In genomic region chr13:106935871-106936255, GRCm38 (mm10) we compare ENCODE assay signal across 8 mouse cellular contexts. TPM values are rescaled to one million over a fixed set of nuclear protein-coding genes. Genes with fewer than 3 reads are reported as not detected.
A peak's percentile ranks its signal among the peaks of the same experiment; 100 is the strongest.
DNase-seq lines count a peak whose midpoint lies in the region; ATAC-seq and TF ChIP-seq lines count a peak whose summit lies in the region.

No protein-coding gene starts in this region.

- ATAC-seq in liver, embryonic 11.5 days (replicated peaks; ENCODE audit: low FRiP score), result no peak
- no peak for ATAC-seq in stomach, embryonic 15.5 days (ENCODE audit: insufficient read depth, low FRiP score, low read depth)

- no peaks in the 10 kb centered on the region for H3K27me3 ChIP-seq in cerebellum, adult 2 months (ENCODE audit: control insufficient read depth, insufficient read depth, low read length)
- no peaks in the 10 kb centered on the region for H3K27me3 ChIP-seq in spleen, adult 2 months (ENCODE audit: control insufficient read depth, insufficient read depth, low read length)
- H3K27me3 ChIP-seq in liver, embryonic 11.5 days (replicated peaks; ENCODE audit: control insufficient read depth, insufficient read depth, low read length), result no peaks in the 10 kb centered on the region
- H3K27me3 ChIP-seq in stomach, embryonic 15.5 days (replicated peaks), result no peaks in the 10 kb centered on the region

- no peaks in the 10 kb centered on the region for H3K9me3 ChIP-seq in liver, embryonic 11.5 days (ENCODE audit: control insufficient read depth, low read length)
- H3K9me3 ChIP-seq in stomach, embryonic 15.5 days, result no peaks in the 10 kb centered on the region

- TF ChIP-seq CTCF in cerebellum, adult 2 months (IDR thresholded peaks at IDR 0.05; ENCODE audit: borderline replicate concordance, insufficient read depth, low read depth, low read length), result no peak
- TF ChIP-seq CTCF in spleen, adult 2 months (IDR thresholded peaks at IDR 0.05; ENCODE audit: extremely low read depth, insufficient read depth, insufficient read length, insufficient replicate concordance), result no peak

- no peaks in the 10 kb centered on the region for H3K4me1 ChIP-seq in cerebellum, adult 2 months (ENCODE audit: control insufficient read depth, insufficient read depth, low read length)
- H3K4me1 ChIP-seq in spleen, adult 2 months (ENCODE audit: control insufficient read depth, insufficient read depth, insufficient read length), result no peaks in the 10 kb centered on the region
- peaks cover 10% of the 10 kb centered on the region; the same call in 1 of the 2 replicates for H3K4me1 ChIP-seq in liver, embryonic 11.5 days (replicated peaks; ENCODE audit: control insufficient read depth, insufficient read depth, low read length)
- peaks cover 11% of the 10 kb centered on the region; the same call in 1 of the 2 replicates for H3K4me1 ChIP-seq in stomach, embryonic 15.5 days

- TF ChIP-seq POLR2A in cerebellum, adult 2 months (IDR thresholded peaks at IDR 0.05; ENCODE audit: borderline replicate concordance, insufficient read depth, low read length), result no peak
- TF ChIP-seq POLR2A in spleen, adult 2 months (IDR thresholded peaks at IDR 0.05; ENCODE audit: low read depth, low read length), result no peak

- WGBS in cerebellum, adult 2 months, result 4% methylated on average over 9 of the region's 9 CpGs
- 7% methylated on average over 9 of the region's 9 CpGs for WGBS in spleen, adult 2 months
- WGBS in liver, embryonic 11.5 days, result 5% methylated on average over 9 of the region's 9 CpGs
- WGBS in stomach, embryonic 15.5 days, result 7% methylated on average over 9 of the region's 9 CpGs

- DNase-seq in cerebellum, adult 2 months, result no peak
- no peak for DNase-seq in cerebellum, postnatal 36 days
- no peak for DNase-seq in spleen, adult 2 months (ENCODE audit: low read depth in 1 of 2, low spot score in 2 of 2)
- no peak for DNase-seq in spleen, postnatal 10 days (ENCODE audit: low spot score in 2 of 2)
- DNase-seq in liver, embryonic 11.5 days (ENCODE audit: low spot score), result no peak
- DNase-seq in adrenal gland, adult 2 months, result no peak
- no peak for DNase-seq in embryo, embryonic 9.5 days (ENCODE audit: extremely low spot score)

- H3K27ac ChIP-seq in cerebellum, adult 2 months (ENCODE audit: insufficient read depth, low read length), result no peak overlapping the region
- H3K27ac ChIP-seq in spleen, adult 2 months (ENCODE audit: insufficient read depth, low read length), result no peak overlapping the region
- peak overlapping the region; percentile 82 for H3K27ac ChIP-seq in liver, embryonic 11.5 days (ENCODE audit: low read depth, low read length)
- H3K27ac ChIP-seq in stomach, embryonic 15.5 days, result peak overlapping the region; percentile 55; the same call in 1 of the 2 replicates

- H3K4me3 ChIP-seq in cerebellum, adult 2 months (replicated peaks; ENCODE audit: insufficient read depth, low read depth, low read length), result peak overlapping the region; percentile 69
- H3K4me3 ChIP-seq in spleen, adult 2 months (ENCODE audit: extremely low read depth, insufficient read depth, insufficient read length), result peak overlapping the region; percentile 90
- H3K4me3 ChIP-seq in liver, embryonic 11.5 days (ENCODE audit: low read depth, low read length), result peak overlapping the region; percentile 95
- peak overlapping the region; percentile 88 for H3K4me3 ChIP-seq in stomach, embryonic 15.5 days (replicated peaks)

- H3K9ac ChIP-seq in liver, embryonic 11.5 days (ENCODE audit: low read depth, low read length), result peak overlapping the region; percentile 90
- H3K9ac ChIP-seq in stomach, embryonic 15.5 days, result peak overlapping the region; percentile 76; the same call in 1 of the 2 replicates

- H3K4me2 ChIP-seq in liver, embryonic 11.5 days, result peak overlapping the region; percentile 70
- H3K4me2 ChIP-seq in stomach, embryonic 15.5 days, result peak overlapping the region; percentile 62

- H3K36me3 ChIP-seq in spleen, adult 2 months (ENCODE audit: control insufficient read depth, insufficient read depth, low read length), result no peaks in the 10 kb centered on the region
- H3K36me3 ChIP-seq in liver, embryonic 11.5 days (ENCODE audit: control insufficient read depth, insufficient read depth, low read length), result no peaks in the 10 kb centered on the region
- H3K36me3 ChIP-seq in stomach, embryonic 15.5 days, result no peaks in the 10 kb centered on the region

RNA-seq across cellular contexts. Expression of gene Ipo11, which starts 0.9 kb away (rescaled TPM):
- 31.5 and 31.8 TPM in 2 replicates for polyA plus RNA-seq in cerebellum, adult 2 months (2012; rRNA removed)
- polyA plus RNA-seq in spleen, adult 2 months (2012; rRNA removed), result 12.6 and 13.3 TPM in 2 replicates
- 82.3 and 93.3 TPM in 2 replicates for polyA plus RNA-seq in liver, embryonic 11.5 days (2014; fragmentation: Nextera tagmentation; extraction: Ambion mirVana)
- 43.2 and 43.8 TPM in 2 replicates for polyA plus RNA-seq in stomach, embryonic 15.5 days (2015; fragmentation: Nextera tagmentation; extraction: Ambion mirVana)
- total RNA-seq in adrenal gland, adult 2 months (2021), result 10 to 100 TPM; 33.3 to 42.1 TPM
- polyA plus RNA-seq in adrenal gland, adult 2 months (2012; rRNA removed), result 13.6 and 16.7 TPM in 2 replicates

RNA-seq across cellular contexts. Expression of gene Dimt1, which starts 11.1 kb away (rescaled TPM):
- polyA plus RNA-seq in cerebellum, adult 2 months (2012; rRNA removed), result 19.3 and 23.5 TPM in 2 replicates
- 2.7 and 4.6 TPM in 2 replicates for polyA plus RNA-seq in spleen, adult 2 months (2012; rRNA removed)
- 47.2 and 51.1 TPM in 2 replicates for polyA plus RNA-seq in liver, embryonic 11.5 days (2014; fragmentation: Nextera tagmentation; extraction: Ambion mirVana)
- polyA plus RNA-seq in stomach, embryonic 15.5 days (2015; fragmentation: Nextera tagmentation; extraction: Ambion mirVana), result 37.9 and 39.0 TPM in 2 replicates
- total RNA-seq in adrenal gland, adult 2 months (2021), result 10 to 100 TPM; 12.6 to 15.4 TPM
- polyA plus RNA-seq in adrenal gland, adult 2 months (2012; rRNA removed), result 4.6 TPM in 2 replicates

Comparison
In these comparisons a context has a peak if more than half of its experiments do, and no peak if none do; other contexts are left out.
1. H3K27ac ChIP-seq: peak in liver, embryonic 11.5 days (single experiment) and stomach, embryonic 15.5 days (single experiment); none in cerebellum, adult 2 months (single experiment) and spleen, adult 2 months (single experiment).
2. Peak in every context shown above with its lines, with median percentiles within 50 percentile points of each other: H3K4me3 ChIP-seq.